Comparison of ENCODE assay signal across 12 mouse cellular contexts in genomic region chr1:150496626-150497302, GRCm38 (mm10). TPM values are rescaled to one million over a fixed set of nuclear protein-coding genes. Genes with fewer than 3 reads are reported as not detected.
DNase-seq lines count a peak whose midpoint lies in the region; ATAC-seq and TF ChIP-seq lines count a peak whose summit lies in the region.
"Had no signal": no experiment of that assay in that cellular context is flagged by ENCODE, and none has a peak within 500 bp of the region (broad histone marks: within the 10 kb centered on the region; RNA-seq: fewer than 3 reads in every experiment).

No protein-coding gene starts in this region.

- no peaks in the 10 kb centered on the region for H3K4me1 ChIP-seq in heart, adult 2 months (ENCODE audit: control insufficient read depth, insufficient read depth, low read length)
- no peaks in the 10 kb centered on the region for H3K4me1 ChIP-seq in heart, embryonic 10.5 days
- H3K4me1 ChIP-seq: hindbrain, embryonic 13.5 days; limb, embryonic 15.5 days; midbrain, embryonic 15.5 days had no signal

- H3K4me3 ChIP-seq in heart, adult 2 months = no peak overlapping the region
- no peak overlapping the region for H3K4me3 ChIP-seq in heart, embryonic 10.5 days
- H3K4me3 ChIP-seq: hindbrain, embryonic 13.5 days; limb, embryonic 15.5 days; midbrain, embryonic 15.5 days had no signal

- H3K9ac ChIP-seq in heart, adult 2 months (ENCODE audit: low read depth, low read length) = no peak overlapping the region
- H3K9ac ChIP-seq: hindbrain, embryonic 13.5 days; limb, embryonic 15.5 days; midbrain, embryonic 15.5 days had no signal

- peak; percentile 84 for ATAC-seq in CD4-positive, CD25-positive, alpha-beta regulatory T cell, adult 4 months
- ATAC-seq in megakaryocyte, adult 5-6 weeks (ENCODE audit: poor library complexity, severe bottlenecking) = peak; percentile 62
- ATAC-seq: midbrain, embryonic 15.5 days had no signal

- DNase-seq in 3134 (ENCODE audit: extremely low read depth, insufficient read length, low spot score) (peak; percentile 40), ZHBTc4 (ENCODE audit: low read depth, low spot score) (peak; percentile 93)
- no peak for DNase-seq in heart, adult 2 months
- no peak for DNase-seq in heart, embryonic 10.5 days (ENCODE audit: low spot score)
- DNase-seq in spleen, postnatal 10 days (ENCODE audit: low spot score in 2 of 2) = no peak
- DNase-seq: adrenal gland, adult 8-10 months; thymus, postnatal 4 days had no signal

- intact Hi-C loops in heart, adult 2 months (cut with DNase I) = loop anchor here (2.0 to 5.0 kb wide), 2 partner anchors 34 to 54 kb away; no protein-coding TSS in a partner anchor

- no peak for TF ChIP-seq EP300 in heart, adult 2 months (IDR thresholded peaks at IDR 0.05; ENCODE audit: insufficient read depth, low read depth, low read length)

- H3K27me3 ChIP-seq in heart, adult 2 months (ENCODE audit: control insufficient read depth, insufficient read depth, low read length) = no peaks in the 10 kb centered on the region
- H3K27me3 ChIP-seq in heart, embryonic 10.5 days (ENCODE audit: insufficient read depth, poor library complexity, severe bottlenecking) = no peaks in the 10 kb centered on the region
- H3K27me3 ChIP-seq: hindbrain, embryonic 13.5 days; limb, embryonic 15.5 days; midbrain, embryonic 15.5 days had no signal

- no peaks in the 10 kb centered on the region for H3K79me2 ChIP-seq in heart, adult 2 months (replicated peaks; ENCODE audit: control insufficient read depth, insufficient read depth, low read length)

- no peak overlapping the region for H3K27ac ChIP-seq in heart, adult 2 months
- H3K27ac ChIP-seq in heart, embryonic 10.5 days = no peak overlapping the region
- H3K27ac ChIP-seq: hindbrain, embryonic 13.5 days; limb, embryonic 15.5 days; midbrain, embryonic 15.5 days had no signal

- WGBS in heart, adult 2 months = 70% methylated on average over 6 of the region's 6 CpGs
- WGBS in heart, embryonic 10.5 days = 70% methylated on average over 6 of the region's 6 CpGs

- TF ChIP-seq POLR2A in heart, adult 2 months (IDR thresholded peaks at IDR 0.05; ENCODE audit: insufficient read depth, low read depth, low read length) = no peak

- no peaks in the 10 kb centered on the region for H3K36me3 ChIP-seq in heart, adult 2 months (ENCODE audit: control insufficient read depth, insufficient read depth, low read length)
- H3K36me3 ChIP-seq in heart, embryonic 10.5 days = no peaks in the 10 kb centered on the region
- H3K36me3 ChIP-seq: hindbrain, embryonic 13.5 days; limb, embryonic 15.5 days; midbrain, embryonic 15.5 days had no signal

- no peak for TF ChIP-seq CTCF in heart, adult 2 months (IDR thresholded peaks at IDR 0.05)

- no peaks in the 10 kb centered on the region for H3K9me3 ChIP-seq in heart, embryonic 10.5 days
- H3K9me3 ChIP-seq: hindbrain, embryonic 13.5 days; limb, embryonic 15.5 days had no signal

RNA-seq across cellular contexts. Expression of gene Prg4, which starts 30.8 kb away (rescaled TPM):
- polyA plus RNA-seq in CD4-positive, CD25-positive, alpha-beta regulatory T cell, adult 4 months (2017; shearing (Covaris generic)) = 10 to 100 TPM; 15.8 to 17.7 TPM
- total RNA-seq in megakaryocyte, adult 5-6 weeks (2015) = 0.78 and 0.98 TPM in 2 replicates
- total RNA-seq in megakaryocyte, adult 5-6 weeks (2017) = not detected in 2 replicates
- total RNA-seq in heart, adult 2 months (2021) = 10 to 100 TPM; 16.8 to 27.1 TPM
- polyA plus RNA-seq in heart, adult 2 months (2012; rRNA removed) = 9.1 and 9.7 TPM in 2 replicates
- polyA plus RNA-seq in heart, embryonic 10.5 days (2016; fragmentation: Nextera tagmentation; extraction: Ambion mirVana) = 0.26 and 0.30 TPM in 2 replicates

Comparison
In these comparisons a context has a peak if more than half of its experiments do, and no peak if none do; other contexts are left out.
1. DNase-seq: peak in 3134 (single experiment) and ZHBTc4 (single experiment); none in heart, adult 2 months (0 of 2), heart, embryonic 10.5 days (single experiment) and spleen, postnatal 10 days (0 of 2).